Mouse (Mus musculus): Measurements from ENCODE around the gene Cfap74.

DNA sequence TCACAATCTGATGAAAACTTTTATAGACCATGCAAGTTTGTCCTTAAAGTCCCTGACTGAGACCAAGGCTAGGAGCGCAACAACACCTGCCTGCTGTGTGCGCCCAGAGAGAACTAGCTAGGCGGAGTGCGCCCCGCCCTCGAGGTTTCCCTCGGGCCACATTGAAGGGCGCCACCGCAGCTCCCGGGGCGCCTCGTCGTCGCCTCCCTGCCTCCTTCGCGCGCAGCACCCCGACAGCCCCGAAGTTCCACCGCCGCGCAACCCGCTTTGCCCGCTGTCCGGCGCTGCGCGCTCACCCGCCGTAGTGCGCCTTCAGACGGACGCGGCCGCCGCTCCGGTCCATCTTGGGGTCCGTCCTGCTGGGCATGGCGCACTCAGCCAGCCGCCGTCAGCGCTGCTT, 48.1 kb upstream of the Cfap74 start:
- TF ChIP-seq CTCF (conservative IDR thresholded peaks at IDR 0.05; ENCODE audit: low read length) (no peak), NANOG (IDR thresholded peaks at IDR 0.05; ENCODE audit: borderline replicate concordance, low read length) (no peak)

Data from E14TG2a.4 (cell line).